Mouse (Mus musculus) lung, postnatal 36 days (tissue): Measurements from ENCODE around the gene Grasp.

Experiments
- DNase-seq: peaks from one replicate; pipeline ENCODE4 v3.0.0; 2022; ENCODE audit warnings: mixed read lengths

The Grasp gene

GRCm38 (mm10) chr15:101228866-101229590, 5.0 kb downstream of the Grasp start:
- DNase-seq, result peak; percentile 48

GRCm38 (mm10) chr15:101230503-101230902, 6.5 kb downstream of the Grasp start:
- no peak for DNase-seq

GRCm38 (mm10) chr15:101230995-101231647, 7.1 kb downstream of the Grasp start:
- DNase-seq, result peak; percentile 74

GRCm38 (mm10) chr15:101231648-101232180, 7.7 kb downstream of the Grasp start:
- no peak for DNase-seq

GRCm38 (mm10) chr15:101232607-101233006, 8.6 kb downstream of the Grasp start:
- no peak for DNase-seq

GRCm38 (mm10) chr15:101233183-101233582, 9.2 kb downstream of the Grasp start:
- DNase-seq, result peak; percentile 80

- DNase-seq, result peak; percentile 90
Observed at GRCm38 (mm10) chr15:101233641-101234275, 9.8 kb downstream of the Grasp start.

- DNase-seq, result no peak
Observed at GRCm38 (mm10) chr15:101234611-101235341, 10.8 kb downstream of the Grasp start.

- DNase-seq, result no peak
Observed at GRCm38 (mm10) chr15:101235342-101235698, 11.3 kb downstream of the Grasp start.

- DNase-seq, result no peak
Observed at GRCm38 (mm10) chr15:101235728-101236327, 11.8 kb downstream of the Grasp start.

- peak; percentile 90 for DNase-seq
Observed at GRCm38 (mm10) chr15:101236878-101237277, 12.9 kb downstream of the Grasp start.

- DNase-seq, result peak; percentile 71
Observed at GRCm38 (mm10) chr15:101238885-101239511, 15.0 kb downstream of the Grasp start.

- DNase-seq, result no peak
Observed at GRCm38 (mm10) chr15:101239821-101240220, 15.8 kb downstream of the Grasp start.

- peak; percentile 95 for DNase-seq
Observed at GRCm38 (mm10) chr15:101240799-101241204, 16.8 kb downstream of the Grasp start.

- no peak for DNase-seq
Observed at GRCm38 (mm10) chr15:101241236-101241635, 17.2 kb downstream of the Grasp start.

- DNase-seq, result no peak
Observed at GRCm38 (mm10) chr15:101241853-101242252, 17.9 kb downstream of the Grasp start.

GRCm38 (mm10) chr15:101242645-101243044, 18.7 kb downstream of the Grasp start:
- DNase-seq, result peak; percentile 82

GRCm38 (mm10) chr15:101244012-101244411, 20.0 kb downstream of the Grasp start:
- DNase-seq, result no peak

- DNase-seq, result peak; percentile 99
Observed at GRCm38 (mm10) chr15:101246231-101247154, 22.5 kb downstream of the Grasp start.

- DNase-seq, result no peak
Observed at GRCm38 (mm10) chr15:101247155-101247498, 23.1 kb downstream of the Grasp start.
